Mouse (Mus musculus) megakaryocyte, embryonic 14.5 days (primary cell): ENCODE measurements around the gene Cav1. TPM values are rescaled to one million over a fixed set of nuclear protein-coding genes. Genes with fewer than 3 reads are reported as not detected.

Experiments used
- H3K27me3 ChIP-seq: replicated peaks from 2 replicates; pipeline ENCODE3; 2012; ENCODE audit warnings: inconsistent platforms
- H3K36me3 ChIP-seq: replicated peaks from 2 replicates; pipeline ENCODE3; 2012; ENCODE audit warnings: low read length, inconsistent platforms, mixed read lengths
- H3K4me1 ChIP-seq: 2 replicates; pipeline ENCODE4 v1.6.1; 2012; ENCODE audit warnings: inconsistent platforms
- H3K4me3 ChIP-seq: replicated peaks from 2 replicates; pipeline ENCODE3; 2012; ENCODE audit warnings: moderate library complexity, mild to moderate bottlenecking, inconsistent platforms
- H3K9me3 ChIP-seq: 2 replicates; pipeline ENCODE4 v1.6.1; 2012; ENCODE audit warnings: inconsistent platforms
- FLI1 ChIP-seq: IDR thresholded peaks from 2 replicates; pipeline ENCODE4 v1.6.1; 2012; ENCODE audit warnings: low read length, inconsistent platforms, mixed read lengths
- GATA1 ChIP-seq: IDR thresholded peaks from 3 replicates; pipeline ENCODE4 v1.6.1; 2012; ENCODE audit warnings: mixed read lengths, low read length, inconsistent platforms, borderline replicate concordance
- polyA plus RNA-seq: library from polyadenylated mRNA; stranded (reverse); fragments of >175 nt; gene quantifications from 2 replicates; pipeline ENCODE4 v1.2.3, GENCODE M21; 2012; ENCODE audit warnings: low replicate concordance; ENCODE audit not compliant: insufficient read depth

Gene Cav1
- polyA plus RNA-seq, 1 experiment, result not detected

DNA sequence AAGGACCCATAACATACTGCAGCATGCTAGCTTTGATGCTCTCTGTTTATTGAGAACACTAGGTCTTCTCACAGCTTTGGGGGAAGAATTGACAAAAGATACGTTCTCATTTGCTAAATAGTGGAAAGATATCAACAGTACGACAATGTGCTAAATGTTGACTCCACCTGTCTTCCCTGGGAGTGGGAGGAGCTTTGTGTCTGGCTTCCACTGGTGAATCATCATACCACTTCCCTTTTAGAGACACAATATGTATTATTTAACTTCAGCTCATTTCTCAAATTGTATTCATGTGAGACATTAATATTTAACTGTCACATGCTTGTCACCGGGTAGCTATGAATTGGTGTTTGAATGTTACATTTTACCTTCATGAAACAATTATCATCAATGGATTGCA, 22.3 kb upstream of the Cav1 start:
- no peak overlapping the region for H3K4me3 ChIP-seq
- H3K9me3 ChIP-seq, result no peaks in the 10 kb centered on the region
- H3K4me1 ChIP-seq, result peaks cover 44% of the 10 kb centered on the region
- H3K36me3 ChIP-seq, result no peaks in the 10 kb centered on the region
- peaks cover 7% of the 10 kb centered on the region for H3K27me3 ChIP-seq
- TF ChIP-seq GATA1, result no peak
- TF ChIP-seq FLI1, result no peak

DNA sequence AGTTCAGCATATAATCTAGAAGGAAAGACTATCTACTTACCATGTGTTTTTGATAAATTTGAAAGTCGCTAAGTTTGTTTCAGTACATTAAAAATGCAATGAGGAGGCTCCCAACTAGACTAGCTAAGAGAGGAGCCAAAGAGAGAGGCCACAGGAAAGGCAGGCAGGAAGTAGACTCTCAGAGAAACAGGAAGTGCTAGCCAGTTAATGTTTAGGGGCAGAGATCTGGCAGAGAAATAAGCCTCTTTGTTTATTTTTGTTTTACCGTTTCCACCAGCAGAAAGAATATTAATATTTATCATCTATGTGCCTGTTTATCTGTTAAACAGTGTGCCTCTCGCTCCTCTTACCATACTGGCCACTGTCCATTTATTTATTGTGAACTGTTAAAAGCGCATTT, 19.8 kb upstream of the Cav1 start:
- no peak for TF ChIP-seq FLI1
- TF ChIP-seq GATA1, result no peak
- H3K27me3 ChIP-seq, result peaks cover under 1% of the 10 kb centered on the region
- H3K4me3 ChIP-seq, result no peak overlapping the region

DNA sequence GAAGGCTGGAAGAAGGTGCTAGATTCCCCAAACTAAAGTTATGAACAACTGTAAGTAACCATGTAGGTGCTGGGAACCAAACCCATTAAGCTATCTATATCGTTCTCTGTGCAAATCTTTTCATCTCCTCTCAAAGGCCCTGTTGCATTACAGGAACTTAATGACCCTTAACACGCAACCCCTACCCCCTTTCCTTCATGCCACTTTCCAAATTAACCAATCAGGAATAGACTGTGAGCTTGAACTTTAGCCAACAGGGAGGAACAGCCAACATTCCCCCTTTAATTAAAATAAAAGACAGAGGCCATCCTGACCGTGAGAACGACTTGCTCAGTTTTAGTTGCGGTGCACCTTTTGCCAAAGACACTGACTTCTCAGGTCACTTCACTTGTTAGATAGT, 11.0 kb upstream of the Cav1 start:
- Histone ChIP-seq H3K4me3 (no peak overlapping the region), H3K27me3 (peaks cover 2% of the 10 kb centered on the region), H3K4me1 (0 out of 2 replicates have a peak, but pooled peaks cover 2% of the 10 kb centered on the region), H3K9me3 (no peaks in the 10 kb centered on the region), H3K36me3 (no peaks in the 10 kb centered on the region)
- TF ChIP-seq FLI1, result no peak
- no peak for TF ChIP-seq GATA1

More for the DNA sequence above, 19.8 kb upstream of the Cav1 start:
- Histone ChIP-seq H3K9me3 (no peaks in the 10 kb centered on the region), H3K36me3 (no peaks in the 10 kb centered on the region), H3K4me1 (peaks cover 33% of the 10 kb centered on the region)

DNA sequence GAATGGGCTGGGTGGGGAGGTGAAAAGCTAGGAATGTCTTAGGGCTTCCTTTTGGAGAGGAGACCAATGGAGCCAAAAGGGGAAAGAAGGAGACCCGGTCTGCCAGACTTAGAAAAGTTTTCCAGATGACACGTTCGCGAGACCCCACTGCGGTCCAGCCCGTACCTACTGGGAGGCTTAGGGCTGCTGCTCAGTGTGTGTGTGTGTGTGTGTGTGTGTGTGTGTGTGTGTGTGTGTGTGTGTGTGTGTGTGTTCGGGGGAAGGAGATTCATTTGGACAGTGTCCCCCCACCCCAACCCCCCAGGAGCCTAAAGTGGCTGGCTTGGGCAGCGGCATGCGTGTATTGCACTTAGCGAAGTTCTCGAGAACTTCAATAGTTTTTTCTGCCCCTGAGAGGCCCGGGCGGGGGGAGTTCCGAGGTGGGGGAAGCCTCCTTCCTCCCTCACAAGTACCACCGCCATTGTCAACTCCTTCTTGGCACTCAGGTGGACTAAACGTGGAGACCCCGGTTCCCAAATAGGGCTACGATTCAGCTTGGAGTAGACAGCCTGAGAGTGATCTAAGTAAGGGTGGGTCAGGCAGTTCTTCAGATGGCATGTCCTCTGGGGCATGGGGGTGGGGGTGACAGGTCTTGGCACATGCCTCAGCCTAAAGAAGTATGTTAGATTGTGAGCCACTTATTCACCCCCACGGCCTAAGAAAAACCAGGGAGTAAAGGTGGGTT, 629 bp downstream of the Cav1 start:
- peak overlapping the region; percentile 89 for H3K4me3 ChIP-seq
- TF ChIP-seq GATA1 (no peak), FLI1 (no peak)
- no peaks in the 10 kb centered on the region for H3K9me3 ChIP-seq
- H3K4me1 ChIP-seq, result peaks cover 24% of the 10 kb centered on the region
- no peaks in the 10 kb centered on the region for H3K36me3 ChIP-seq
- H3K27me3 ChIP-seq, result peaks cover 46% of the 10 kb centered on the region

DNA sequence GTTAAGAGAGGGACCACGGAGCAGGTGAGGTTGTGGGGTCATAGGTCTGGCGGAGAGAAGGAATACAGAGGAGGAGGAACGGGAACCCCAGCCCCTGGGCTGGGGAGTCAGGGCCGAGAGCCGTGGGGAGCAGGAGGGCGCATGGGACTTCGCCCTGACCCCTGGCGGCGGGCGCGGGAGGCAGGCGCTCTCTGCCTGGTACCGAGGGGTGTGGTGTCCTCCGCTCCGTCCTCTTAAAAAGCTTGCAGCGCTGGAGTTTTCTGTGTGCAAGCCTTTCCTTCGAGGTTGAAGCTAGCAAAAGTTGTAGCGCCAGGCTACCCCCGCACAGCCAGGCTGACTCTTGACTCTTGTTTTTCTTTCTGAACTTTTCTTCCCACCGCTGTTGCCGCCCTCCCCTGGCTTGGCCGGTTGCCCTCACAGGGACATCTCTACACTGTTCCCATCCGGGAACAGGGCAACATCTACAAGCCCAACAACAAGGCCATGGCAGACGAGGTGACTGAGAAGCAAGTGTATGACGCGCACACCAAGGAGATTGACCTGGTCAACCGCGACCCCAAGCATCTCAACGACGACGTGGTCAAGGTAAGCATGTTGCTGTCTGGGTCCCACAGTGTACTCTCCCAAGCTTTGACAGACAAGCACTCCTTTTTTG, 1.5 kb downstream of the Cav1 start:
- TF ChIP-seq FLI1, result no peak
- no peak for TF ChIP-seq GATA1
- peak overlapping the region; percentile 89 for H3K4me3 ChIP-seq

DNA sequence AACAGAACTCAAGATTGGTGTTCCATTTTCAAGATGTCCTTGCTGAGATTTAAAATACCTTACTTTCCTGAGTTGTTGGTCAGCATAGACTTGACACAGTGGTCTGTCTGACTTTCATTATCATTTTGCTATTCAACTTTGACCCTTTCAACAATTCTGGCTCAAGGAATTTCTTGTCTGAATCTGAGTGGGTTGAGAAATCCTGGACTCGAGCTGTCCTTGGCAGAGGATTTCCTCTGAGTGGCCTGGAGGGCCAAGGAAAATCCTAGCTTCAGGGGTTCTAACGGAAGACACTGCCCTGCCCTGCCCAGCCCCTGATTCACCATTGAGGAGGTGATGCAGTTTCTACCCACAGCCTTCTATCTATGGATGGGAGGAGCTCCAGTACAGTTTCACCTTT, 2.5 kb downstream of the Cav1 start:
- Histone ChIP-seq H3K27me3 (peaks cover 46% of the 10 kb centered on the region), H3K36me3 (no peaks in the 10 kb centered on the region), H3K4me3 (no peak overlapping the region), H3K9me3 (no peaks in the 10 kb centered on the region), H3K4me1 (peaks cover 24% of the 10 kb centered on the region)
- TF ChIP-seq GATA1 (no peak), FLI1 (no peak)

More for the DNA sequence above, 1.5 kb downstream of the Cav1 start:
- peaks cover 24% of the 10 kb centered on the region for H3K4me1 ChIP-seq
- H3K9me3 ChIP-seq, result no peaks in the 10 kb centered on the region
- H3K36me3 ChIP-seq, result no peaks in the 10 kb centered on the region
- H3K27me3 ChIP-seq, result peaks cover 46% of the 10 kb centered on the region

DNA sequence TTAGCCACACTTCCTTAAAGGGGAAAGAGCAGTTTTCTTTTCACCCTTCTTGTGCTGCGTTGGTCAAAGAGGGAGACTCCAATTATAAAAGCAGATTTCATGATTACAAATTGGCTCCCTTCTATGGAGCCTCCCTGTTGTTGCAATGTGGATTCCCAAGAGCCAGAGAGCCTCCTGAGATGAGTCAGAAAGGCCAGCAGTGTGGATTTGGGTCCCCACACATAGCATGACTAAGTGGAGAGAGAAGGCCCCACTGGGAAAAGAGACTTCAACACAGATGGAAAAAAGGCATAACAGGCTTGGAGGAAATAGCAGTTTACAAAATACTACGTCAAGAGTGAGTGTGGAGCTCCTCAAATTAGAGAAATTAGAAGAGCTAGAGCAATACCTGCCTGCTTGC, 3.1 kb downstream of the Cav1 start:
- Histone ChIP-seq H3K4me1 (peaks cover 24% of the 10 kb centered on the region), H3K27me3 (peaks cover 44% of the 10 kb centered on the region)
- TF ChIP-seq GATA1 (no peak), FLI1 (no peak)

DNA sequence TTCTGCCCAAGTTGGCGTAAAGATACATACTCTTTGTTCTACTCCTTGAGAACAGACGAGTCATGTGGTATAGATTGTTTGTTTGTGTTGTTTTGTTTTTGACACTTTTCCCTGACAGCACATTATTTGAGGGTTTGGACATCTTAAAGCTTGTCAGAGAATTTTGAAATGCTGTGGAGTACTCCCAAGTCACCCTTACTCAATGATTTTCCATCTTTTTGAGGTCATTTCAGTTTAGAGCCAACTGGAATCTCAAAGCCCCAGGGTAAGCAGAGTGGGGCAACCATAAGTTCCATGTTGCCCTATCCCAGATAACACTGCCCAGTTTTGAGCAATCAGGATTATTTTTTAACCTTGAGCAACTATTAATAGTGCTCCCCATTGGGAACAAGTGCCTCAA, 8.1 kb downstream of the Cav1 start:
- no peaks in the 10 kb centered on the region for H3K9me3 ChIP-seq
- no peaks in the 10 kb centered on the region for H3K4me1 ChIP-seq
- peaks cover 10% of the 10 kb centered on the region for H3K27me3 ChIP-seq
- TF ChIP-seq FLI1 (no peak), GATA1 (no peak)
- H3K36me3 ChIP-seq, result no peaks in the 10 kb centered on the region
- H3K4me3 ChIP-seq, result no peak overlapping the region

More for the DNA sequence above, 3.1 kb downstream of the Cav1 start:
- Histone ChIP-seq H3K36me3 (no peaks in the 10 kb centered on the region), H3K9me3 (no peaks in the 10 kb centered on the region), H3K4me3 (no peak overlapping the region)

DNA sequence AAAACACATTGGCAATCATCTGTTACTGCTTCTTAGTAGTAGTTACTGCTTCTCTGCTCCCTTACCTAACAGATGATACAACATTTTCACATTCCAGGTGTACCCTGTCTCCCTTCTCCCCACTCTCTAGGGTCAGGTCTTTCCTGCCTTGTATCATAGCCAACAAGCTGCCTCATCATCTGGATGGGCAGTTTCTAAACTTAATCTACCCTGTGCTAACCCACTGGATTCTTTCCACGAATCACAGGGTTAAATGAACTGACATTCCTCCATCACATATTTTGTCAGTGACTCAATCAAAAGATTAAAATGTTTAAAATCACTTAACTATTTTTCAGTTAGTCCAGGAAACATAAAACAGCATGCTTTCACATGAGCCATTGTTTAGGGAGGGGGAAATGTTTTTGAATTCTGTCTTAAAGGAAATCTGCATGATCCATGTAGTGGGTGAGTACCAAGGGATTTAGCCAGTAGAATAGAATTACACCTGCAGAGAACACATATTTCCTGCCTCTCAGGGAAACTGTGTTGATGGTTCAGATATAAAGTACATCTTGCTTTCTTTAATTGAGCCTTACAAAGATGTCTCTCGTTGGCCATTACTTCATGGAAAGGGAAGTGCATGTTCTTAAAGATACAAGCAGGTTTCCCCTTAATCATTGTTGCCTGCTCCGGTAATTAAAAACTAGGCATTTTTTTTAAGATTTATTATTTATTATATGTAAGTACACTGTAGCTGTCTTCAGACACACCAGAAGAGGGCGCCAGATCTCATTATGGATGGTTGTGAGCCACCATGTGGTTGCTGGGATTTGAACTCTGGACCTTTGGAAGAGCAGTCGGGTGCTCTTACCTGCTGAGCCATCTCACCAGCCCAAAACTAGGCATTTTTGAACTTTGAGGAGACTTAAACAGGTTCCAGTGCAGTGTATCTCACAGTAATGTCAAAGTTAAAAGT, 8.8 kb downstream of the Cav1 start:
- H3K9me3 ChIP-seq, result no peaks in the 10 kb centered on the region
- H3K4me1 ChIP-seq, result no peaks in the 10 kb centered on the region
- no peaks in the 10 kb centered on the region for H3K36me3 ChIP-seq
- no peak for TF ChIP-seq GATA1
- TF ChIP-seq FLI1, result no peak
- no peak overlapping the region for H3K4me3 ChIP-seq
- H3K27me3 ChIP-seq, result peaks cover 5% of the 10 kb centered on the region
